Mouse (Mus musculus) kidney, postnatal 10 days (tissue): ENCODE measurements around the gene Srrm2.
"Not testable (repeated sequence)": the region's sequence is repeated elsewhere in the genome, so short reads cannot be mapped to it uniquely, and the experiment has no call there.

Experiments used
- DNase-seq: peaks from one replicate; pipeline ENCODE4 v3.0.0; 2021; ENCODE audit warnings: mixed read lengths

Gene Srrm2

GRCm38 (mm10) chr17:23770896-23771283 lies 19.4 kb upstream of the Srrm2 start:
- DNase-seq, result no peak

DNA sequence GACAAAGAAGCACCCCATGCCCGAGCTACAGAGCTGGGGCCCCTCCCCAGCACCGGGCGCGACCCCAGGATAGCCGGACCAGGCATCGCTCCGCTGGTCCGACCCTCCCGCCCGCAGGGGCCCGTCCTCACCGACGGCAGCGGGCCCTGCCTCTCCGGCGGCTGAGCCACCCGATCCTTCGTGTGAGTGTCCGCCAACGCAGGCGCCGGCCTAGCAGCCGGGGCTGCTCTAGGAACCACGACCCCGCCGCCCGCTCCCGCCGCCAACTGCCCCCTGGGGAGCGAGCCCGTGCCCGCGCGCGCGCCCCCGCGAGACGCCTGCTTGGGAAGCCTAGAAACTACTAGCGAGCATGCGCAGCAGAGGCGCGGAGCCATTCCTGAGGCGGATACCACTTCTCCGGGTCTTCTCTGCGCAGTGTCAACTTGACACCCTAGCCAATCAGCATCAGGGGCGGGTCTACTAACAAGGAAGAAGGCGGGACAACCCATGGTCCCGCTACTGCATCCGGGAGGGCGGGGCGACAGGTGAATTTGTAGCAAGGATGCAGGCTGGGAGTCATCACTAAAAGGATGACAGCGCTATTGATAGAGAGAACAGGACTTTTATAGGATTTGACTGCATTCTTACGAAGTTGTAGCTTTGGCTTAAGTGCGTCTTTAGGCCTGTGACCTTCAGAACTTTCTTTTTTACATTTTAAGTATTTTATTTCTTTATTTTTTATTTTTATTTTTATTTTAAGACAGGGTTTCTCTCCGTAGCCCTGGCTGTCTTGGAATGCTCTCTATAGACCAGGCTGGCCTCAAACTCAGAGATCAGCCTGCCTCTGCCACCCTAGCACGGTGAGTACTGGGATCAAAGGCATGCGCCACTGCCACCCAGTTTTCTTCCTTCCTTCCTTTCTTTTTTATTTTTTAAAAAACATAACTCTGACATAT lies 18.8 kb upstream of the Srrm2 start, which contains the start of gene Flywch1:
Gene Flywch1 (minus strand): TSS at position 319 of the 935 bp plus-strand sequence.
- peak; percentile 99 for DNase-seq

GRCm38 (mm10) chr17:23772219-23772556 lies 18.1 kb upstream of the Srrm2 start:
- not testable (repeated sequence) for DNase-seq

GRCm38 (mm10) chr17:23773676-23774075 lies 16.7 kb upstream of the Srrm2 start:
- no peak for DNase-seq

- DNase-seq, result peak; percentile 92
Measured at GRCm38 (mm10) chr17:23774090-23774489, 16.2 kb upstream of the Srrm2 start.

DNA sequence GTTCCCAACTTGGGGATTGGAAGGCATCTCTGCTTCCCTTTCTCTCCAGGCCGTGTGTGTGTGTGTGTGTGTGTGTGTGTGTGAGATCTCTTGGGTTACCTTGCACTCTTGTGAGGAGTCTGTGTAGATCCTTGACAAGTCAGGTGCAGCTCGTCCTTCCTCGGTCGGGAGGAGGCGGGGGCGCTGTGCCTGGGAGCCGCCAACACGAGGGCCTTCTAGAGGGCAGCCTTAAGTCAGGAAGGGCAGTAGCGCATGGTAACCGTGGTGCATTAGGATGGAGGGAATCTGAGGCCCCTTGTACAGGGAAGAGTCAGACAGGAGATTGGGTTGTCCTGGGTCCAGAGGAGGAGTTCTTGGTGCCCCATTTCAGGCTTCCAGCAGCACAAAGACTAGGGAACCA lies 14.1 kb upstream of the Srrm2 start:
- DNase-seq, result no peak

DNA sequence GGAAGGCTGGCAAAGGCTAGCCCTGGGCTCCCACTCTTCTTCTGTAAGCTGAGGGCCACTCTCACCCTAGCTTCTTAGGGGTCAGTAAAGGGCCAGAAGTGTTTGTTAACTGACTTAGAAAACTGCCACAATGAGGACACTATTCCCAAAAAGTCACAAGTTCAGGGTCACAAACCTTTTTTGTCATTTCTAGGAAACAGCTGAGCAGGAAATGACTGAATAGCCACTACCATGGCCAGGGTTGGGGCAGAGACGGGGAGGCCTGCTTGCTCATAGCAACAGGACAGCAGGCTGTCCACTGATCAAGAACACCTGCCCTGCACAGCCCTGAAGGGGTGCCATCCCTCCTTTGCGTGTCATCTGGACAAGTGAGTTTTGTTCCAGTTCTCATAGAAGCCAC lies 13.2 kb upstream of the Srrm2 start:
- DNase-seq, result no peak

GRCm38 (mm10) chr17:23778447-23778846 lies 11.9 kb upstream of the Srrm2 start:
- DNase-seq, result no peak

DNA sequence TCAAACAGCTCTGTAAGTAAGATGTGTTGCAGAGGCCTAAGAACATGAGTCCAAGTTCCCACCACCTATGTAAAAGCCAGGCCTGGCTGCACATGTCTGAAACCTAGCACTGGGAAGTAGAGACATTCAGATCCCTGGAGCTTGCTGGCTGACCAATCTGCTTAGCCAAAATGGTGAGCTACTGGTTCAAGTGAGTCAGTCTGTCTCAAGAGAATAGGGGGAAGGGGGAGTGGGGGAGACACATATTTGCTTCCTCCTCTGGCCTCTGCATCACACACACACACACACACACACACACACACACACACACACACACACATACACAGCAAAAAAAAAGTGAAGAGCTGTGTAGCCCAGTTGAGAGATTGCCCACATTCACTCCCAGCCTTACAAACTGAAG lies 7.0 kb upstream of the Srrm2 start:
- no peak for DNase-seq

DNA sequence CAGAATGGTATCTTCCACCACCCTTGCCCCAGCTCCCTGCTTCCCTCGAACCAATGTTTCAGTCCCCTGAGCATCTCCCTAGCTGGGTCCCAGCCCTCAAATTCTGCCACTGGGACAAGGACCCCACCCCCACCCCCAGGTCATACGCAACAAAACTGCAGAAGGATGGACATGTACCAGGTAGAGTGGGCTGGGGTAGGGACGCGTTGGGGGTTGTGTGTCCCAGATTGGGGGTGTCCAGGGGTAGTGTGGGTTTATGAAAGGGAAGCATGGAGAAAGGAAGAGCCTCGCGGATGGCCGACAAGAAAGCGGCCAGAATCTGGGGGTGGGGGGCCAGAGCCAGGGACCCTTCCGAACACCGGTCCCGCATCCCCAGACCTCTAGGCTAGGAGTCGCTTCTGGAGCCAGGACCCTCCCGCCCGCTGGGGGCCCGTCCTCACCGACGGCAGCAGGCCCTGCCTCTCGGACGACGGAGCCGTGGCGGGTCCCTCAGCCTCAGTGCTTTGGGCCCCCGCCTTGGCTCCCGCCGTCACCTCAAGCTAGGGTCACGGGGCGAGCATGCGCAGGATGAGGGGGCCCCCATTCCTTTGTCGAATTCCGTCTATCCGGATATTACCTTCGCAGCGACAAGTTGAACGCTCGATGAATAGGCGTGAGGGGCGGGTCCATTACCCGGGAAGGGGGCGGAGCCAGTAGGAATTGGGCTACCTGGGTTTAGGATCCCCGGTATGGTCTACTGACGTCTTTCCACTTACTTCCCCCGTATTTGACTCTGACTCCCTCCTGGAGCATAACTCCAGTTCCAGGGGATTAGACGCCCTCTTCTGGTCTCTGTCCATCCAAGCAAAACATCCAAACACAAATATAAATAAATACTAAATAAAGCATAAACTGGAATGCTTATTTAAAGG lies 4.5 kb upstream of the Srrm2 start, which contains the start of gene Flywch2:
Gene Flywch2 (minus strand): TSS at position 521 of the 911 bp plus-strand sequence.
- peak; percentile 88 for DNase-seq

GRCm38 (mm10) chr17:23786510-23786931 lies 3.8 kb upstream of the Srrm2 start:
- DNase-seq, result no peak

DNA sequence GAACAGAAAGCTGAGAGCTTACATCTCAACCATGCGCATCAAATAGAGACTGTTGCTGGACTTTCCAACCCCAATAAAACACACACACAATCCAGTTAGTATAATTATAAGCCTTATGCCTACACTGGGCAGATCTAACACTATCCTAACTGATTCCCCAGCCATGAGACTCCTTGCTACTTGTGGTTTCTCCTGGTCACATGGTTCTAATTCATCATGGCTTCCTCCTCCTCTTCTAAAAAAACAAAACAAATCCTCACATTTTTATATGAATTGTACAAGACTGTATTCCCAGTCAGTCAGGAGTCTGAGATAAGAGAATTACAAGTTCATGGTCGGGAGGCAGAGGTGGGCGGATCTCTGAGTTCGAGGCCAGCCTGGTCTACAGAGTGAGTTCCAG lies 1.4 kb upstream of the Srrm2 start:
- no peak for DNase-seq

DNA sequence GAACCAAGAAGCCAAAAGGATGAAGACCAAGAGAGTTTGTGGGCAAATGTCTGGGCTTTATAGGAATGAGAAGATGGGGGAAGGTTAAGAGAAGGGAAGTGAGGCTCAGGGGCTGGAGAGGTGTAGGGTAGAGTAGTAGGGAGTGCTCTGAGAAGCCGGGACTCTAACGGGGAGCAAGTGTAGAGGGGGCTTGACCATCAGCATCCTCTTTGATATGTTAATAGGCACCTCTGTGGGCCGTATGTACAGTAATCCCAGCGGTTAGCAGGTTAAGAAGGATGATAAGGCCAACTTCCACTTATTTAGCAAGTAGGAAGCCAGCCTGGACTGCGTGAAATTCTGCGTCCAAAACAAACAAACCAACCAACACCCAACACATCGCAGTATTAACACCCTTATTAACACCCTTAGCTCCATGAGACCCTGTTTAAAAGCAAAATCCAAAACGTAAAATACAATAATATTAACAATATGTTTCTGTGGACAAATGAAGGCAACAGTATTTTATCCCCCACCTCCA lies 523 bp upstream of the Srrm2 start:
- no peak for DNase-seq

DNA sequence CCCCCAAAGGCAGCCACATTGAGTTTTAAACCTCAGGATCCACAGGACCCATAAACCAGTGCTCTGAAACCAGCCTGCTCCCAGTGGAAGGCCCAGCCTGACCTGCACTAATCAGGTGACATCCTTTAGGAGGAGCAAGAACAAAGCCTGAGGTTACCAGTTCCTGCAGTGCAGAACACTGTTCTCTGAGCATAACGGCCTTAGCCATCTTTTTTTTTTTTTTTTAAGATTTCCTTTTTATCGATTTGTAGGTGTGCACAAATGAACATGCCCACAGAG lies 686 bp downstream of the Srrm2 start:
- no peak for DNase-seq

- DNase-seq, result no peak
Measured at GRCm38 (mm10) chr17:23795323-23795722, 5.0 kb downstream of the Srrm2 start.

DNA sequence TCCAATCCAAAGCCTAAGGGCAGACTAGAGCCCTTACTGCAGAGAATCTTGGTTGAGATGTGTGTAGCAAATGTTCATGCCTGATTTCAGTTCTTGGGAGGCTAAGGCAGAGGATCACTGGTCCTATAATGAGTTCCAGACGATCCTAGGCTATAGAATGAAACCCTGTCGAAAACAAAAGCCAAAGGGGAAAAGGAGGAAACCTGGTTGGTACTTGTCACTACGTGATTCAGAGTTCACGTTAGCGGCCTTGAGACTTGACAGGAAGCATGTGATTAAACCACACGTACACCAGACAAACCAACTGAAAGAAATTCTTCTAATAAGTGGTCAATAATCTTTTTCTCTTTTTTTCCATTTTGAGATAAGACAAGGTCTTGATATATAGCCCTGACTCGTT lies 7.0 kb downstream of the Srrm2 start:
- DNase-seq, result no peak

GRCm38 (mm10) chr17:23801627-23802026 lies 11.3 kb downstream of the Srrm2 start:
- no peak for DNase-seq

- peak; percentile 99 for DNase-seq
Measured at GRCm38 (mm10) chr17:23802746-23803365, 12.5 kb downstream of the Srrm2 start.

GRCm38 (mm10) chr17:23803366-23804041 lies 13.2 kb downstream of the Srrm2 start:
- DNase-seq, result peak; percentile 93

GRCm38 (mm10) chr17:23804426-23805085 lies 14.2 kb downstream of the Srrm2 start:
- DNase-seq, result no peak

GRCm38 (mm10) chr17:23806867-23807266 lies 16.5 kb downstream of the Srrm2 start:
- DNase-seq, result peak; percentile 67

DNA sequence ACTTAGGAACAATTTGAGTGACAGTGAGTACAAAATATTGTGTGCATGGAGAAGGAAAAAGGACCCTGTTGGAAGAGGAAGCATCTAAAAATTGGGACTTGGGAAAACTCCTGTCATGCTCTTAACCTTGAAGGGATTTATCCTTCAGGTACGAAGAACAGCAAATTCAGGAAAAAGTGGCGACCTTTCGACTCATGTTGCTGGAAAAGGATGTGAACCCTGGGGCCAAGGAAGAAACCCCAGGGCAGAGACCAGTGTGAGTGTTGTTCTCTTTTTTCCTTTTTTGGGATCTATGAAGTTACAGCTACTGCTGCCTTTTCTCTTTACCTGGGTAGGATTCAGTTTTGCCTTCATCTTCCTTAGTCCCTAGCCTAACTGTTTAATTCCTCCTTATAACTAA lies 17.6 kb downstream of the Srrm2 start:
- DNase-seq, result no peak
